Mouse (Mus musculus) neural tube, embryonic 14.5 days (tissue): Measurements from ENCODE around the gene Rsbn1l. TPM values are rescaled to one million over a fixed set of nuclear protein-coding genes. Genes with fewer than 3 reads are reported as not detected.

Source experiments
- ATAC-seq: fragments of 200-750 bp; cut with Nextera tagmentation; 2 replicates; pipeline ENCODE4 v1.8.0; 2017; ENCODE audit warnings: low read depth, mild to moderate bottlenecking, moderate TSS enrichment, moderate library complexity
- H3K27ac ChIP-seq: fragments of 300-500 bp; sonication (generic); 2 replicates; pipeline ENCODE4 v1.5.1; 2014; ENCODE audit warnings: low read depth, mild to moderate bottlenecking, control low read depth, low read length, moderate library complexity, mixed read lengths
- H3K27me3 ChIP-seq: fragments of 300-500 bp; sonication (generic); 2 replicates; pipeline ENCODE4 v1.6.1; 2014; ENCODE audit warnings: low read length; ENCODE audit not compliant: control insufficient read depth, insufficient read depth
- H3K36me3 ChIP-seq: fragments of 300-500 bp; sonication (generic); 2 replicates; pipeline ENCODE4 v1.6.1; 2014; ENCODE audit warnings: low read length, mixed read lengths; ENCODE audit not compliant: control insufficient read depth, insufficient read depth
- H3K4me1 ChIP-seq: fragments of 300-500 bp; sonication (generic); 2 replicates; pipeline ENCODE4 v1.6.1; 2014; ENCODE audit warnings: low read length; ENCODE audit not compliant: control insufficient read depth, insufficient read depth
- H3K4me2 ChIP-seq: fragments of 300-500 bp; sonication (generic); 2 replicates; pipeline ENCODE4 v1.6.1; 2014; ENCODE audit warnings: mild to moderate bottlenecking, low read depth, low read length, control low read depth
- H3K4me3 ChIP-seq: fragments of 300-500 bp; sonication (generic); 2 replicates; pipeline ENCODE4 v1.5.1; 2014; ENCODE audit warnings: low read depth, low read length, control low read depth, mixed read lengths
- H3K9ac ChIP-seq: fragments of 300-500 bp; sonication (generic); replicated peaks from 2 replicates; pipeline ENCODE4 v1.6.1; 2014; ENCODE audit warnings: low read depth, mild to moderate bottlenecking, control low read depth, low read length, mixed read lengths
- H3K9me3 ChIP-seq: fragments of 300-500 bp; sonication (generic); 2 replicates; pipeline ENCODE4 v1.6.1; 2016; ENCODE audit warnings: low read length; ENCODE audit not compliant: control insufficient read depth
- WGBS: fragments of 180-500 bp; shearing (Covaris S2); extraction: QIAGEN DNeasy Blood & Tissue Kit; methylation state at CpG from one replicate; pipeline ENCODE4 v1.1.7; 2014; 5-methylcytosine and 5-hydroxymethylcytosine counted together
- polyA plus RNA-seq: library from polyadenylated mRNA; unstranded; fragments of >200 nt; fragmentation: Nextera tagmentation; extraction: Ambion mirVana; gene quantifications from 2 replicates; pipeline ENCODE4 v1.2.1, GENCODE M21; 2014

Gene Rsbn1l
- polyA plus RNA-seq, 1 experiment from 2014 or later: 6.8 TPM

GRCm38 (mm10) chr5:20942523-20942922, 13.7 kb downstream of the Rsbn1l start:
- Histone ChIP-seq H3K9me3 (no peaks in the 10 kb centered on the region), H3K4me2 (no peak overlapping the region), H3K9ac (no peak overlapping the region), H3K4me3 (no peak overlapping the region), H3K27me3 (no peaks in the 10 kb centered on the region), H3K4me1 (0 out of 2 replicates have a peak, but pooled peaks cover 7% of the 10 kb centered on the region), H3K27ac (no peak overlapping the region), H3K36me3 (no peaks in the 10 kb centered on the region)
- whole genome bisulfite sequencing: 84% methylated on average over 3 of the region's 3 CpGs
- ATAC-seq: no peak

GRCm38 (mm10) chr5:20941205-20941604, 15.0 kb downstream of the Rsbn1l start:
- 56% methylated on average over 5 of the region's 5 CpGs for WGBS
- H3K9ac ChIP-seq: no peak overlapping the region
- H3K9me3 ChIP-seq: no peaks in the 10 kb centered on the region
- H3K4me1 ChIP-seq: 0 out of 2 replicates have a peak, but pooled peaks cover 7% of the 10 kb centered on the region
- no peak for ATAC-seq
- no peak overlapping the region for H3K4me2 ChIP-seq
- no peak overlapping the region for H3K4me3 ChIP-seq
- no peaks in the 10 kb centered on the region for H3K36me3 ChIP-seq
- no peak overlapping the region for H3K27ac ChIP-seq
- no peaks in the 10 kb centered on the region for H3K27me3 ChIP-seq

- H3K9ac ChIP-seq: no peak overlapping the region
- no peaks in the 10 kb centered on the region for H3K36me3 ChIP-seq
- no peak overlapping the region for H3K4me2 ChIP-seq
- H3K9me3 ChIP-seq: no peaks in the 10 kb centered on the region
- 81% methylated on average over 4 of the region's 4 CpGs for WGBS
- H3K4me3 ChIP-seq: no peak overlapping the region
- H3K4me1 ChIP-seq: peaks cover 10% of the 10 kb centered on the region; the same call in 1 of the 2 replicates
- no peak for ATAC-seq
- H3K27ac ChIP-seq: no peak overlapping the region
- H3K27me3 ChIP-seq: no peaks in the 10 kb centered on the region
Observed at GRCm38 (mm10) chr5:20940696-20941095, 15.5 kb downstream of the Rsbn1l start.

GRCm38 (mm10) chr5:20940040-20940571, 16.1 kb downstream of the Rsbn1l start:
- H3K27ac ChIP-seq: no peak overlapping the region
- H3K4me3 ChIP-seq: no peak overlapping the region
- WGBS: 95% methylated on average over 6 of the region's 6 CpGs
- no peaks in the 10 kb centered on the region for H3K9me3 ChIP-seq
- H3K9ac ChIP-seq: no peak overlapping the region
- H3K4me2 ChIP-seq: no peak overlapping the region
- H3K27me3 ChIP-seq: no peaks in the 10 kb centered on the region
- H3K36me3 ChIP-seq: no peaks in the 10 kb centered on the region
- H3K4me1 ChIP-seq: peaks cover 7% of the 10 kb centered on the region; the same call in 1 of the 2 replicates
- ATAC-seq: no peak

GRCm38 (mm10) chr5:20938523-20938922, 17.7 kb downstream of the Rsbn1l start:
- Histone ChIP-seq H3K4me2 (no peak overlapping the region), H3K27me3 (no peaks in the 10 kb centered on the region), H3K4me1 (peaks cover 7% of the 10 kb centered on the region; the same call in 1 of the 2 replicates), H3K36me3 (no peaks in the 10 kb centered on the region), H3K9me3 (no peaks in the 10 kb centered on the region), H3K4me3 (no peak overlapping the region), H3K27ac (no peak overlapping the region), H3K9ac (no peak overlapping the region)
- no peak for ATAC-seq
- WGBS: 78% methylated on average over 5 of the region's 5 CpGs

- no peaks in the 10 kb centered on the region for H3K36me3 ChIP-seq
- no peaks in the 10 kb centered on the region for H3K27me3 ChIP-seq
- H3K27ac ChIP-seq: no peak overlapping the region
- H3K9me3 ChIP-seq: no peaks in the 10 kb centered on the region
- H3K4me1 ChIP-seq: peaks cover 3% of the 10 kb centered on the region; the same call in 1 of the 2 replicates
- no peak overlapping the region for H3K9ac ChIP-seq
- 76% methylated on average over 5 of the region's 5 CpGs for WGBS
- H3K4me3 ChIP-seq: no peak overlapping the region
- 0 out of 2 replicates have a peak, but pooled peaks have one; percentile 6 for ATAC-seq
- H3K4me2 ChIP-seq: no peak overlapping the region
Observed at GRCm38 (mm10) chr5:20935934-20936333, 20.3 kb downstream of the Rsbn1l start.

- ATAC-seq: no peak
- H3K4me2 ChIP-seq: no peak overlapping the region
- no peak overlapping the region for H3K4me3 ChIP-seq
- H3K9me3 ChIP-seq: no peaks in the 10 kb centered on the region
- H3K4me1 ChIP-seq: peaks cover 3% of the 10 kb centered on the region; the same call in 1 of the 2 replicates
- no peaks in the 10 kb centered on the region for H3K27me3 ChIP-seq
- no peaks in the 10 kb centered on the region for H3K36me3 ChIP-seq
- no peak overlapping the region for H3K27ac ChIP-seq
- 98% methylated on average over 3 of the region's 3 CpGs for WGBS
- no peak overlapping the region for H3K9ac ChIP-seq
Observed at GRCm38 (mm10) chr5:20932585-20932984, 23.6 kb downstream of the Rsbn1l start.

- no peak overlapping the region for H3K9ac ChIP-seq
- H3K4me1 ChIP-seq: peaks cover 3% of the 10 kb centered on the region; the same call in 1 of the 2 replicates
- no peaks in the 10 kb centered on the region for H3K27me3 ChIP-seq
- H3K4me2 ChIP-seq: no peak overlapping the region
- whole genome bisulfite sequencing: 98% methylated on average over 3 of the region's 3 CpGs
- no peak overlapping the region for H3K4me3 ChIP-seq
- H3K9me3 ChIP-seq: no peaks in the 10 kb centered on the region
- no peak for ATAC-seq
- H3K27ac ChIP-seq: no peak overlapping the region
- no peaks in the 10 kb centered on the region for H3K36me3 ChIP-seq
Observed at GRCm38 (mm10) chr5:20931300-20931699, 24.9 kb downstream of the Rsbn1l start.

- Histone ChIP-seq H3K9me3 (no peaks in the 10 kb centered on the region), H3K9ac (no peak overlapping the region), H3K36me3 (no peaks in the 10 kb centered on the region), H3K27me3 (no peaks in the 10 kb centered on the region), H3K4me1 (no peaks in the 10 kb centered on the region), H3K27ac (no peak overlapping the region), H3K4me3 (no peak overlapping the region), H3K4me2 (no peak overlapping the region)
- no peak for ATAC-seq
Observed at GRCm38 (mm10) chr5:20930430-20930829, 25.8 kb downstream of the Rsbn1l start.
